25 mouse cellular contexts compared by ENCODE assay signal in genomic region chr14:117495118-117495517, GRCm38 (mm10).
"Had no signal": no experiment of that assay in that cellular context is flagged by ENCODE, and none has a peak within 500 bp of the region (broad histone marks: within the 10 kb centered on the region; RNA-seq: fewer than 3 reads in every experiment).

No protein-coding gene starts in this region.

- H3K9me3 ChIP-seq: embryonic facial prominence, embryonic 10.5 days; embryonic facial prominence, embryonic 12.5 days; embryonic facial prominence, embryonic 13.5 days; embryonic facial prominence, embryonic 15.5 days; forebrain, embryonic 12.5 days; forebrain, embryonic 13.5 days; forebrain, embryonic 15.5 days; heart, embryonic 10.5 days had no signal

- H3K4me1 ChIP-seq: embryonic facial prominence, embryonic 12.5 days; embryonic facial prominence, embryonic 15.5 days; forebrain, embryonic 12.5 days; forebrain, embryonic 13.5 days; forebrain, embryonic 15.5 days; heart, embryonic 10.5 days had no signal

- H3K9ac ChIP-seq: embryonic facial prominence, embryonic 12.5 days; embryonic facial prominence, embryonic 13.5 days; embryonic facial prominence, embryonic 15.5 days; forebrain, embryonic 12.5 days; forebrain, embryonic 13.5 days; forebrain, embryonic 15.5 days; forebrain, postnatal 0 days had no signal

- H3K36me3 ChIP-seq: embryonic facial prominence, embryonic 10.5 days; embryonic facial prominence, embryonic 12.5 days; embryonic facial prominence, embryonic 13.5 days; embryonic facial prominence, embryonic 15.5 days; forebrain, embryonic 12.5 days; forebrain, embryonic 15.5 days; heart, embryonic 10.5 days had no signal

- H3K4me3 ChIP-seq: embryonic facial prominence, embryonic 10.5 days; embryonic facial prominence, embryonic 12.5 days; embryonic facial prominence, embryonic 13.5 days; embryonic facial prominence, embryonic 15.5 days; erythroblast, embryonic 14.5 days; forebrain, embryonic 12.5 days; forebrain, embryonic 13.5 days; forebrain, embryonic 15.5 days; gastrocnemius, adult 2 months; heart, adult 2 months; heart, embryonic 10.5 days had no signal

- H3K27ac ChIP-seq: embryonic facial prominence, embryonic 10.5 days; embryonic facial prominence, embryonic 12.5 days; embryonic facial prominence, embryonic 13.5 days; embryonic facial prominence, embryonic 15.5 days; forebrain, embryonic 12.5 days; forebrain, embryonic 13.5 days; forebrain, embryonic 15.5 days; gastrocnemius, adult 2 months; heart, adult 2 months; heart, embryonic 10.5 days had no signal

- DNase-seq: cerebellum, adult 9-11 months; cerebellum, postnatal 10 days; cerebellum, postnatal 14 days; cerebellum, postnatal 25 days; cerebellum, postnatal 36 days; embryo, embryonic 11 days; forebrain, postnatal 0 days; gastrocnemius, adult 2 months; gastrocnemius, postnatal 10 days; gastrocnemius, postnatal 14 days; gastrocnemius, postnatal 25 days; gastrocnemius, postnatal 36 days; heart, adult 18-20 months; heart, adult 2 months had no signal

- H3K27me3 ChIP-seq: embryonic facial prominence, embryonic 12.5 days; embryonic facial prominence, embryonic 13.5 days; embryonic facial prominence, embryonic 15.5 days; forebrain, embryonic 12.5 days; forebrain, embryonic 13.5 days; forebrain, embryonic 15.5 days had no signal

- H3K4me2 ChIP-seq: embryonic facial prominence, embryonic 12.5 days; embryonic facial prominence, embryonic 13.5 days; embryonic facial prominence, embryonic 15.5 days; forebrain, embryonic 12.5 days; forebrain, embryonic 13.5 days; forebrain, embryonic 15.5 days had no signal

- ATAC-seq: forebrain, embryonic 13.5 days; forebrain, embryonic 14.5 days; forebrain, embryonic 15.5 days; forebrain, embryonic 16.5 days; forebrain, postnatal 0 days had no signal
